Mouse (Mus musculus) bone marrow, adult 2 months (tissue): Measurements from ENCODE around the gene Kcnc1.

Source experiments
- CTCF ChIP-seq: fragments of 200-500 bp; IDR thresholded peaks from 2 replicates; pipeline ENCODE4 v1.5.1; 2011; ENCODE audit warnings: low read length, control low read depth; ENCODE audit not compliant: control insufficient read depth, insufficient read depth
- POLR2A ChIP-seq: fragments of 200-500 bp; IDR thresholded peaks from 2 replicates; pipeline ENCODE4 v1.6.1; 2011; ENCODE audit warnings: low read depth, mild to moderate bottlenecking, control low read depth, low read length, borderline replicate concordance; ENCODE audit not compliant: control insufficient read depth

GRCm38 (mm10) chr7:46453930-46454679 is 57.8 kb downstream of the Kcnc1 start:
- no peak for TF ChIP-seq CTCF
- TF ChIP-seq POLR2A, result no peak
